Mouse (Mus musculus): ENCODE results near the gene Ckap2. TPM values are rescaled to one million over a fixed set of nuclear protein-coding genes. Genes with fewer than 3 reads are reported as not detected.

Gene Ckap2
- total and polyA plus RNA-seq, 3 experiments: 0.11 to 0.29 (median 0.21) TPM

DNA sequence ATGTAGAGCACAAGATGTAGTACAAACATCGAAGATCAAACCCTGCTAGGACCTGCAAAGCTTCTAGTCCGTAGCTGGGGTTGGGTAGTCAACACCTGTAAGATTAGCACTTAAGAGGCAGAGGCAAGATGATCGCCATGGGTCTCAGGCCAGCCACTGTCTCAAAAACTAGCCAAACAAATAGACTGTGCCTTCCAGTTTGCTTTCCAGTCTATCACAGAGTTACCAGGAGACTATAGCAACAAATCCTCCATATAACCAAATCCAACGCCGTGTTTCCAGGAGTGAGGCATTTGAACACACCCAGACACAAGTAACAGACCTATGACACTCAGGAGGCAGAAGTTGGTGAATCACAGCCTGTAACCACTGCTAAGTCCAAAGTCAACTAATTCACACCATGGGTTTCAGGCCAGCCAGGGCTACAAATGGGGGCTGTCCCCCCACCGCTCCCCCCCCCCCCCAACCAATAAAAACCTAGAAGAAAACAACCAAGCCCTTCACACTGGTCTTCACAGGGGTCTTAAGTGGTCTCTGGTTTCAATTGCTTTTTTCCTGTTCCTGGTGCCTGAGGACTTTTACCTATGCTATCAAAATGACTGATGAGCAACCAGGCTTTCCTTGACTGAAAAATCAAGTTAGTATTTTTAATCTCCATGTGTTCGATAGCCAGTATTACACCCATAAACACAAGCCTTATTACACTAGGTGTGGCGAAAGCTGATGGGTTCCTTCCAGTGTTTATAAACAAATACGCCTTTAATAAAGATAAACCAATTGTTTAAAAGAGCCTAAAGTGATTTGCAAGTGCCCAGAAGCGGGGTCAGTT lies 20.2 kb downstream of the Ckap2 start:
- intact Hi-C loops (cut with DNase I): loop anchor here (2.0 to 5.0 kb wide), 3 partner anchors 19 to 173 kb away; partner anchors contain the start of genes Alg11, Atp7b and Ckap2
- no peaks in the 10 kb centered on the region for H3K36me3 ChIP-seq (ENCODE audit: control insufficient read depth, insufficient read depth, low read length)
- no peak for DNase-seq
- no peaks in the 10 kb centered on the region for H3K27me3 ChIP-seq (ENCODE audit: control insufficient read depth, insufficient read depth, low read length)
- peak overlapping the region; percentile 59 for H3K27ac ChIP-seq
- peak overlapping the region; percentile 82 for H3K9ac ChIP-seq (ENCODE audit: low read depth, low read length)
- 51% methylated on average over 10 of the region's 10 CpGs for WGBS
- peak overlapping the region; percentile 53 for H3K4me3 ChIP-seq
- H3K79me2 ChIP-seq (replicated peaks; ENCODE audit: control insufficient read depth, insufficient read depth, low read length): no peaks in the 10 kb centered on the region
- TF ChIP-seq CTCF (IDR thresholded peaks at IDR 0.05) (no peak), EP300 (IDR thresholded peaks at IDR 0.05; ENCODE audit: insufficient read depth, low read depth, low read length) (no peak), POLR2A (IDR thresholded peaks at IDR 0.05; ENCODE audit: insufficient read depth, low read depth, low read length) (no peak)
- H3K4me1 ChIP-seq (ENCODE audit: control insufficient read depth, insufficient read depth, low read length): peaks cover 4% of the 10 kb centered on the region

DNA sequence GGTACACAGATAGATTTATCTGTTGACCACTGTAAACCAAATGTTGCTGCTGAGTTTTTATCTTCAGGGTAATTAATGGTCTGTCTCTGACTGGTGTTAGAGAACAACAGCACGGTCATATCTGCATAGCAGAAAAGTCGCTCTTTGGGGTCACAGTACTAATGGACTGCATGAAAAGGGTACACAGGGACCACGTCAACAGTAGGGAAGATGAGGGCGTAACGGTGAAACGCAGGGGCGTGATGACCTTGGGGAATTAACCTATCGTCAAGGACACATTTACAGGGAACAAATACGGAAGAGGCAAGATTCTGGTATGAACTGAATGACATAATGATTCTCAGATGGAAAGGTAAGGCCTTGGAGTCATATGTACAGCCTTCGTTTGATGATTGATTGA lies 21.2 kb downstream of the Ckap2 start:
- intact Hi-C loops (cut with DNase I): no loop called here
- WGBS: 87% methylated on average over 10 of the region's 10 CpGs
- Histone ChIP-seq H3K79me2 (replicated peaks; ENCODE audit: control insufficient read depth, insufficient read depth, low read length) (no peaks in the 10 kb centered on the region), H3K36me3 (ENCODE audit: control insufficient read depth, insufficient read depth, low read length) (no peaks in the 10 kb centered on the region), H3K27ac (no peak overlapping the region), H3K9ac (ENCODE audit: low read depth, low read length) (no peak overlapping the region), H3K4me3 (no peak overlapping the region), H3K4me1 (ENCODE audit: control insufficient read depth, insufficient read depth, low read length) (peaks cover 4% of the 10 kb centered on the region), H3K27me3 (ENCODE audit: control insufficient read depth, insufficient read depth, low read length) (no peaks in the 10 kb centered on the region)
- TF ChIP-seq EP300 (IDR thresholded peaks at IDR 0.05; ENCODE audit: insufficient read depth, low read depth, low read length) (no peak), POLR2A (IDR thresholded peaks at IDR 0.05; ENCODE audit: insufficient read depth, low read depth, low read length) (no peak), CTCF (IDR thresholded peaks at IDR 0.05) (no peak)
- no peak for DNase-seq

DNA sequence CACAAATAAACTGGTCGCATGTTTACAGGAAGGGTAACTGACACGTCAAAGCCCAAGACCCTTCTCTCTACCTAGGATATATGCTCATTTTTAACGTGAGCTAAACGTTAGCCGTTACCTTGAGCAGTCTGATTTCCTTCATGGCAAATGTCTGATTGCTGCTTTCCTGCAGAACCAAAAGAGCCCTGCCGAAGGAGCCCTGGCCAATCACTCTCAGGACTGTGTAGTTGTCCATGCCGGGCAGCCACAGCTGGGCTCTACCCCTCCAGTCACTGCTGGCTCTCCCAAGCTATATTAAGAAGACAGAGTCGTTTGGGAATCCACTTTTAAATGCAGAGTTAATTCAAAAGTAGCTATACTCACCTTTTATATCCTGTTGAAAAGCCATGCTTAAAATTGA lies 23.4 kb downstream of the Ckap2 start:
- Histone ChIP-seq H3K36me3 (ENCODE audit: control insufficient read depth, insufficient read depth, low read length) (no peaks in the 10 kb centered on the region), H3K9ac (ENCODE audit: low read depth, low read length) (no peak overlapping the region), H3K4me3 (no peak overlapping the region), H3K27me3 (ENCODE audit: control insufficient read depth, insufficient read depth, low read length) (no peaks in the 10 kb centered on the region), H3K4me1 (ENCODE audit: control insufficient read depth, insufficient read depth, low read length) (peaks cover 4% of the 10 kb centered on the region), H3K27ac (no peak overlapping the region), H3K79me2 (replicated peaks; ENCODE audit: control insufficient read depth, insufficient read depth, low read length) (no peaks in the 10 kb centered on the region)
- no peak for DNase-seq
- intact Hi-C loops (cut with DNase I): no loop called here
- WGBS: 84% methylated on average over 8 of the region's 8 CpGs
- TF ChIP-seq EP300 (IDR thresholded peaks at IDR 0.05; ENCODE audit: insufficient read depth, low read depth, low read length) (no peak), POLR2A (IDR thresholded peaks at IDR 0.05; ENCODE audit: insufficient read depth, low read depth, low read length) (no peak), CTCF (IDR thresholded peaks at IDR 0.05) (no peak)

DNA sequence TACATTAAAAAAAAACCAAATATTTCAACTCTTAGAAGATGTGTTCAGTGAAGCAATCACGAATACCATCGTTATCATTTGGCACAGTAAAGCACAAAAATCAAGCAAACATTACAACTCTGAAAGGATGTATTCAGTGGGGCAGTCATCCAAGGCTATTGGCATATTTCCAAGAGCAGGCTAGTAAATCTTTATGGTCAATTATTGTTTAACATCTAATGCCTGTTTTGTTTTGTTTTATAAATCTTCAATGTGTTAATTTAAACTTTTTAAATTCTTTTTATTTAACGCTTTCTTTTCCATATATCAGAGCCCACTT lies 35.3 kb downstream of the Ckap2 start:
- no peaks in the 10 kb centered on the region for H3K27me3 ChIP-seq (ENCODE audit: control insufficient read depth, insufficient read depth, low read length)
- H3K4me1 ChIP-seq (ENCODE audit: control insufficient read depth, insufficient read depth, low read length): no peaks in the 10 kb centered on the region
- no peak for TF ChIP-seq POLR2A (IDR thresholded peaks at IDR 0.05; ENCODE audit: insufficient read depth, low read depth, low read length)
- no peak for TF ChIP-seq CTCF (IDR thresholded peaks at IDR 0.05)
- H3K36me3 ChIP-seq (ENCODE audit: control insufficient read depth, insufficient read depth, low read length): no peaks in the 10 kb centered on the region
- no peaks in the 10 kb centered on the region for H3K79me2 ChIP-seq (replicated peaks; ENCODE audit: control insufficient read depth, insufficient read depth, low read length)
- H3K27ac ChIP-seq: no peak overlapping the region
- 49% methylated on average over 3 of the region's 3 CpGs for WGBS
- intact Hi-C loops (cut with DNase I): no loop called here
- H3K4me3 ChIP-seq: no peak overlapping the region
- no peak overlapping the region for H3K9ac ChIP-seq (ENCODE audit: low read depth, low read length)
- DNase-seq: no peak

DNA sequence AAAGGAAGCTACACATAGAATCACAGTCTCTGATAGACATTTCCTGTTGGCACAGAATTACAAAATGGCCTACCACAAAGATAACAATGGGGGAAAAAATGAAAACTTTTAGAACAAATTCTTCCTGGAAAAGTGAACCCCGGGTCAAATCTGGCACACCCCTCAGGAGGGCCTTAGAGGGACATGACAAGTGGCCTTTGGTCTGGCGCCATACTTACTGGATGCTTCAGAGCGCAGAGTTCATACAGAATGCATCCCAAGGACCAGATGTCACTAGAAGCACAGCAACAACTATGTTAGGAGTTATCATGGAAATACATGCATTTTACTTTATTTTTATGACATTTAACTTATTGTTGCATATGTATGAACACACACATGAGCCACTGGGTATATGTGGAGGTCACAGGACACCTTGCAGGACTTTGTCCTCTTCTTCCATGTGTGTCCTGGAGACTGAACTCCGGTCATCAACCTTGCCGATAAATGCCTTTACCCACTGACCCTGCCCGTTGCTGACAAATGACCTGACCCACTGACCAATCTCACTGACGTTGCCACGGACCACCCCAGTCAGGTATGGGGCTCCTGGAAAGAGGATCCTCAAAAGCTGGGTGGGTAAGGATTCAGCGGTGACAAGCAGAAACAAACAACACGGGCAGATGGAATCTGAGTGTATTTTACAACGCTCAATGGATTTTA lies 35.8 kb downstream of the Ckap2 start:
- Histone ChIP-seq H3K27ac (no peak overlapping the region), H3K4me1 (ENCODE audit: control insufficient read depth, insufficient read depth, low read length) (no peaks in the 10 kb centered on the region), H3K27me3 (ENCODE audit: control insufficient read depth, insufficient read depth, low read length) (no peaks in the 10 kb centered on the region), H3K36me3 (ENCODE audit: control insufficient read depth, insufficient read depth, low read length) (no peaks in the 10 kb centered on the region), H3K79me2 (replicated peaks; ENCODE audit: control insufficient read depth, insufficient read depth, low read length) (no peaks in the 10 kb centered on the region), H3K4me3 (no peak overlapping the region), H3K9ac (ENCODE audit: low read depth, low read length) (no peak overlapping the region)
- WGBS: 78% methylated on average over 11 of the region's 11 CpGs
- TF ChIP-seq POLR2A (IDR thresholded peaks at IDR 0.05; ENCODE audit: insufficient read depth, low read depth, low read length): no peak
- TF ChIP-seq EP300 (IDR thresholded peaks at IDR 0.05; ENCODE audit: insufficient read depth, low read depth, low read length): no peak
- TF ChIP-seq CTCF (IDR thresholded peaks at IDR 0.05): no peak
- intact Hi-C loops (cut with DNase I): no loop called here
- DNase-seq: no peak

DNA sequence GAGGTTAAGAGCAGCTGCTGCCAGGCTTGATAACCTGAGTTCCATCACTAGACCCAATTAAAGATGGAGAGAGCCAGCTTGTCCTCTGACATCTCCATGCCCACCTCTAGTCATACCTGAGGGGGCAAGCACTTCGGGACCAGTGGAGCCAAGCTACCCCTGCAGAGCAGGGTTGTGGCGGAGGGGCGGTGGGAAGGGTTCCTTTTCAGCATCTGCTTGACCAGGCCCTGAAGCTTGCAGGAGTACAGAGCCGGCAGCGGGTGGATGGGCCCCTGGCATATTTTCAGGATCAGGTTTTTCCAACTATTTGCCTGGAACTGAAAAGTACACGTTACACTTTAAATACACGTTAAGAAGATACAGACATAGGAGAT lies 37.3 kb downstream of the Ckap2 start:
- TF ChIP-seq EP300 (IDR thresholded peaks at IDR 0.05; ENCODE audit: insufficient read depth, low read depth, low read length) (no peak), CTCF (IDR thresholded peaks at IDR 0.05) (no peak), POLR2A (IDR thresholded peaks at IDR 0.05; ENCODE audit: insufficient read depth, low read depth, low read length) (no peak)
- no peak overlapping the region for H3K9ac ChIP-seq (ENCODE audit: low read depth, low read length)
- intact Hi-C loops (cut with DNase I): no loop called here
- H3K4me1 ChIP-seq (ENCODE audit: control insufficient read depth, insufficient read depth, low read length): no peaks in the 10 kb centered on the region
- H3K79me2 ChIP-seq (replicated peaks; ENCODE audit: control insufficient read depth, insufficient read depth, low read length): no peaks in the 10 kb centered on the region
- no peaks in the 10 kb centered on the region for H3K27me3 ChIP-seq (ENCODE audit: control insufficient read depth, insufficient read depth, low read length)
- 94% methylated on average over 7 of the region's 7 CpGs for WGBS
- no peaks in the 10 kb centered on the region for H3K36me3 ChIP-seq (ENCODE audit: control insufficient read depth, insufficient read depth, low read length)
- H3K4me3 ChIP-seq: no peak overlapping the region
- DNase-seq: no peak
- no peak overlapping the region for H3K27ac ChIP-seq

Measured in heart, adult 2 months (tissue).